Comparison of ENCODE assay signal across 17 mouse cellular contexts in the genomic region with DNA sequence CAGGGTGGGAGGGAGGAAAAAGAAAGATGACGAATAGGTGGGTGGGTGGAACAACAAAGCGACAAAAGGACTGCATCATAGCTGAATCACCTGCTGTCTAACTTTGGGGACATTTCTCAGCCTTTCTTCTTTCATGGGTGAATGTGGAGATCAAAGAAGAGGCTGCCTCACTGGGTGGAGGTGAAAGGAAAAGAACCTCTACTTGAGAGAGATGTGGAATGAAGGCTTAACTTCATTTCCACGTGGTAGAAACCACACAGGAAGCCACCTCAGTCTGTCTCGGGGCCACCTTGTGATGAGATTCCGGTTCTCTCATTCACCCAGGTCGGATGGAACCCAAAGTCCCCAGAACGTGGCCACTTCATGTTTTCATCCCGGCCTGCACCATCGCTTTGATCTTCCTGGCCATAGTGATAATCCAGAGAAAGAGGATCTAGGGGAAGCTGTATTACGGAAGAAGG. TPM values are rescaled to one million over a fixed set of nuclear protein-coding genes. Genes with fewer than 3 reads are reported as not detected.
DNase-seq lines count a peak whose midpoint lies in the region; ATAC-seq lines count a peak whose summit lies in the region.
"Had no signal": no experiment of that assay in that cellular context is flagged by ENCODE, and none has a peak within 500 bp of the region (broad histone marks: within the 10 kb centered on the region; RNA-seq: fewer than 3 reads in every experiment).

No protein-coding gene starts in this region.

- no peak overlapping the region for H3K9ac ChIP-seq in heart, embryonic 16.5 days (ENCODE audit: low read length)
- H3K9ac ChIP-seq: liver, embryonic 12.5 days had no signal

- peak; percentile 32; the same call in 1 of the 2 replicates for ATAC-seq in heart, embryonic 16.5 days (replicated peaks; ENCODE audit: extremely low read depth, insufficient read depth, low FRiP score)
- peak; percentile 90 for ATAC-seq in activated CD4-positive, CD25-positive, alpha-beta regulatory T cell, adult 4 months
- ATAC-seq in monocyte, adult 5-6 weeks (replicated peaks; ENCODE audit: insufficient number of reproducible peaks, low FRiP score, low TSS enrichment, poor library complexity, severe bottlenecking) = peak; percentile 66
- ATAC-seq: liver, embryonic 12.5 days had no signal

- no peak overlapping the region for H3K4me3 ChIP-seq in heart, embryonic 16.5 days (ENCODE audit: low read length)
- H3K4me3 ChIP-seq: erythroblast, embryonic 14.5 days; liver, embryonic 12.5 days had no signal

- H3K27ac ChIP-seq in heart, embryonic 16.5 days (ENCODE audit: low read length) = no peak overlapping the region
- H3K27ac ChIP-seq: kidney, postnatal 0 days; liver, embryonic 12.5 days had no signal

- H3K9me3 ChIP-seq in heart, embryonic 16.5 days (replicated peaks; ENCODE audit: control insufficient read depth, low read length) = no peaks in the 10 kb centered on the region
- H3K9me3 ChIP-seq: liver, embryonic 12.5 days had no signal

- H3K4me2 ChIP-seq in heart, embryonic 16.5 days (ENCODE audit: low read depth, low read length) = no peak overlapping the region
- H3K4me2 ChIP-seq: liver, embryonic 12.5 days had no signal

- H3K27me3 ChIP-seq in heart, embryonic 16.5 days (ENCODE audit: control insufficient read depth, insufficient read depth, low read length) = no peaks in the 10 kb centered on the region
- H3K27me3 ChIP-seq: liver, embryonic 12.5 days had no signal

- DNase-seq in heart, adult 18-20 months = no peak
- DNase-seq in thymus, postnatal 36 days = peak; percentile 42 to 48
- DNase-seq in adrenal gland, adult (ENCODE audit: inconsistent age in 2 of 2, low spot score in 1 of 2) = no peak
- DNase-seq in layer of hippocampus, postnatal 36 days = no peak
- DNase-seq in urinary bladder, postnatal 14 days (ENCODE audit: low spot score) = no peak
- DNase-seq: adrenal gland, adult 2 months; cerebellum, adult 9-11 months; heart, postnatal 10 days; right cerebral cortex, postnatal 4 days had no signal

- no peaks in the 10 kb centered on the region; the same call in 1 of the 2 replicates for H3K36me3 ChIP-seq in heart, embryonic 16.5 days (ENCODE audit: control insufficient read depth, insufficient read depth)
- H3K36me3 ChIP-seq: liver, embryonic 12.5 days had no signal

- 67% methylated on average over 10 of the region's 10 CpGs for WGBS in heart, embryonic 16.5 days

- H3K4me1 ChIP-seq in heart, embryonic 16.5 days (ENCODE audit: control insufficient read depth, insufficient read depth, low read length) = no peaks in the 10 kb centered on the region
- H3K4me1 ChIP-seq: liver, embryonic 12.5 days had no signal

RNA-seq across cellular contexts. Expression of a gene that starts 43.5 kb away (rescaled TPM):
- 0.26 and 0.41 TPM in 2 replicates for polyA plus RNA-seq in heart, embryonic 16.5 days (2015; fragmentation: Nextera tagmentation; extraction: Ambion mirVana)
- total RNA-seq in heart, adult 18-20 months (2021) = under 1 TPM in 1 of 2 experiments, not detected in 1; 0.15 TPM
- 10 to 100 TPM; 17.2 to 23.0 TPM for polyA plus RNA-seq in activated CD4-positive, CD25-positive, alpha-beta regulatory T cell, adult 4 months (2017; shearing (Covaris generic))
- total RNA-seq in monocyte, adult 5-6 weeks (2017) = 3.8 to 7.9 TPM (median 6.5 TPM) in 3 replicates
- total RNA-seq in layer of hippocampus, postnatal 36 days (2021) = not detected
- total RNA-seq: adrenal gland, adult 2 months; gastrocnemius, postnatal 4 days; heart, postnatal 10 days had no signal
- polyA plus RNA-seq: adrenal gland, adult 2 months; erythroblast, embryonic 14.5 days; kidney, postnatal 0 days; lung, embryonic 16.5 days had no signal

Comparison
In these comparisons a context has a peak if more than half of its experiments do, and no peak if none do; other contexts are left out.
1. ATAC-seq: peak in every context shown above with its lines; median percentile 90 in activated CD4-positive, CD25-positive, alpha-beta regulatory T cell, adult 4 months; 66 in monocyte, adult 5-6 weeks; 32 in heart, embryonic 16.5 days.
2. DNase-seq: peak in thymus, postnatal 36 days (2 of 2); none in heart, adult 18-20 months (0 of 2), adrenal gland, adult (0 of 2), layer of hippocampus, postnatal 36 days (0 of 2) and urinary bladder, postnatal 14 days (single experiment).